Mouse (Mus musculus) forebrain, embryonic 15.5 days (tissue): ENCODE measurements around the gene Fsd2. TPM values are rescaled to one million over a fixed set of nuclear protein-coding genes. Genes with fewer than 3 reads are reported as not detected.

ENCODE experiments used
- ATAC-seq: fragments of 200-750 bp; cut with Nextera tagmentation; replicated peaks from 2 replicates; pipeline ENCODE4 v1.8.0; 2017; ENCODE audit warnings: mild to moderate bottlenecking, moderate TSS enrichment, moderate library complexity
- H3K27ac ChIP-seq: fragments of 300-500 bp; sonication (generic); replicated peaks from 2 replicates; pipeline ENCODE4 v1.5.1; 2015; ENCODE audit warnings: mild to moderate bottlenecking, inconsistent platforms
- H3K27me3 ChIP-seq: fragments of 300-500 bp; sonication (generic); 2 replicates; pipeline ENCODE4 v1.6.1; 2015; ENCODE audit warnings: inconsistent platforms
- H3K36me3 ChIP-seq: fragments of 300-500 bp; sonication (generic); 2 replicates; pipeline ENCODE4 v1.6.1; 2015; ENCODE audit warnings: mild to moderate bottlenecking, inconsistent platforms
- H3K4me1 ChIP-seq: fragments of 300-500 bp; sonication (generic); 2 replicates; pipeline ENCODE4 v1.6.1; 2015; ENCODE audit warnings: inconsistent platforms
- H3K4me2 ChIP-seq: fragments of 300-500 bp; sonication (generic); replicated peaks from 2 replicates; pipeline ENCODE4 v1.6.1; 2015; ENCODE audit warnings: mild to moderate bottlenecking, inconsistent platforms
- H3K4me3 ChIP-seq: fragments of 300-500 bp; sonication (generic); 2 replicates; pipeline ENCODE4 v1.5.1; 2015; ENCODE audit warnings: mild to moderate bottlenecking, inconsistent platforms
- H3K9ac ChIP-seq: fragments of 300-500 bp; sonication (generic); replicated peaks from 2 replicates; pipeline ENCODE4 v1.6.1; 2015; ENCODE audit warnings: mild to moderate bottlenecking, inconsistent platforms
- H3K9me3 ChIP-seq: fragments of 300-500 bp; sonication (generic); 2 replicates; pipeline ENCODE4 v1.6.1; 2016; ENCODE audit warnings: inconsistent platforms
- WGBS: fragments of 180-500 bp; shearing (Covaris S2); methylation state at CpG from one replicate; pipeline ENCODE4 v1.1.7; 2015; ENCODE audit warnings: mixed read lengths; 5-methylcytosine and 5-hydroxymethylcytosine counted together
- polyA plus RNA-seq: library from polyadenylated mRNA; unstranded; fragments of >200 nt; fragmentation: Nextera tagmentation; extraction: Ambion mirVana; gene quantifications from 2 replicates; pipeline ENCODE4 v1.2.1, GENCODE M21; 2015

The Fsd2 gene
- 0.31 and 0.34 TPM in 2 replicates for polyA plus RNA-seq

DNA sequence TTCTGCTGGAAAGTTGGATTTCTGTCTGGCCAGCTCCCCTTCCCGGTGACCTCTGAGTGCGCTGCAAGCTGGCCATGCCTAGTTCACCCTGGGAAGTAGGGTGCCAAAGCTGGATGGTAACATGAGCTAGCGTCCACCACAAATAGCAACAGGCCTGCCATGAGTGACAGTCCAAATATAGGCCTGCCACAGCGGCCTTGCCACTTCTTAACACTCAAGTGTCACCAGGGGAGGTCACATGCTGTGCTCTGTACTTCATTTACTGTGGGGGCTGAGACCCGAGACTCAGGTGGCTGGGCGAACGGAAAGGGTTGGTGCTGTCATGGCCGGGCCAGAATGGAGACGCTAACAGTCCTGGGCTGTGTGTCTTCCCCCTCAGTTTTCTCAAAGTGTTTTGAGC is at the start of gene Fsd2:
Gene Fsd2, minus strand, starts transcription at position 53 of the 400 bp plus-strand sequence.
- Histone ChIP-seq H3K9ac (no peak within 1 kb of the TSS), H3K9me3 (no peaks in the 10 kb centered on the region), H3K4me2 (no peak within 1 kb of the TSS), H3K4me1 (peaks cover 13% of the 10 kb centered on the region), H3K4me3 (no peak within 1 kb of the TSS), H3K27me3 (no peaks in the 10 kb centered on the region), H3K27ac (peak within 1 kb of the TSS; percentile 81), H3K36me3 (no peaks in the 10 kb centered on the region)
- WGBS: 80% methylated on average over 9 of the region's 9 CpGs
- ATAC-seq: no peak

DNA sequence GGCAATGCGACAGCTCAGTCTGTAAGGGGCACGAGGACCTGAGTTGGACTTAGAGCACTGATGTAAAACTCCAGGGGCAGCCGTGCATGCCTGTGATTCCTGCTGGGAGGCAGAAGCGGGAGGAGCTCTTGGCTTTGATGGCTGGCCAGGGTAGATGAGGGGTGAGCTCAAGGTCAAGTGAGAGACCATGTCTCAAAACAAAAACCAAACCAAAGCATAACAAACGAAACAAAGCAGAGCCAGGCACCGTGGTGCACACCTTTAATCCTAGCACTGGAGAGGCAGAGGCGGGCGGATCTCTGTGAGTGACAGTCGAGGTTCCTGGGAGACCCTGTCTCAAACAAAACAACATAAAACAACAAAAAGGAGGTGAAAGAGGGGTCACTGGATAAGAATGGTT is 48.3 kb upstream of the Fsd2 start:
- no peaks in the 10 kb centered on the region for H3K36me3 ChIP-seq
- no peak overlapping the region for H3K4me3 ChIP-seq
- H3K27ac ChIP-seq: no peak overlapping the region
- no peaks in the 10 kb centered on the region for H3K4me1 ChIP-seq
- 78% methylated on average over 9 of the region's 9 CpGs for WGBS
- H3K9me3 ChIP-seq: no peaks in the 10 kb centered on the region
- H3K27me3 ChIP-seq: no peaks in the 10 kb centered on the region
- no peak overlapping the region for H3K9ac ChIP-seq
- ATAC-seq: no peak
- H3K4me2 ChIP-seq: no peak overlapping the region

DNA sequence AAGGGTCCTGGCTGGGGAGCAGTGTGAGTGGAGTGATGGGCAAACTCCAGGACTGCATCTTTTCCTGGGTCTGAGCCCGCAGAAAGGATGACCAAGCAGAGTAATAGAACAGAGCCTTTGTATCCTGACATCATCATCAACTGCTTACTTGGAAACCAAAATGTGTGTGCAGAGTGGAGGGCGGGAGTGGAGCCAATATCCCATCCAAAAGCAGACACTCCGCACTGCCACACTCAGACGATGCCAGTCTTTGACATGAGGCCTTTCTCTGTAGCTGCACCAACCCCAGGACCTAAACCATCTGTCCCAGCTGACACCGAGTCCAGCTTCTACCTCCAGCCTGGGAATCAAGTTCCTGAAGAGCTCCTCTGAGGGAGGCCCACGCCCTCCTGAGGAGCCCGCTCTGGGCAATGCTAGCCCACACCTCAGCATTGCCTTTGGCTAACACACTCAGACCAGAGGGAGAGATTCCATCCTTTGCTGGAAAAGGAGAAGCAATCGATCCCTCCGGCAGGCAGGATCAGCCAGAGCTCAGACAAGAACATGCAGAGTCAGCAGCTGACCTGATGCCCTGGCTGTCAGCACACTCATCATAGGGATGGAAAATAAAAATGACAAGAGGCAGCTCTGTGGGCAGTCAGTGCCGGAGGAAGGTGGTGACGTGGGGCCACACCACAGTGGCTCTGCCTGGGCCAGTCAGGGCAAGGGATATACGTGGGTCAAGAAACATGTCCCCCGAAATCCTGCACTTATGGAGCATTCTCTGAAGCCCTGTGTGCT is 46.3 kb upstream of the Fsd2 start:
- Histone ChIP-seq H3K4me2 (no peak overlapping the region), H3K9me3 (no peaks in the 10 kb centered on the region), H3K36me3 (no peaks in the 10 kb centered on the region), H3K9ac (no peak overlapping the region), H3K4me3 (no peak overlapping the region), H3K27me3 (no peaks in the 10 kb centered on the region), H3K4me1 (no peaks in the 10 kb centered on the region), H3K27ac (no peak overlapping the region)
- ATAC-seq: no peak
- 87% methylated on average over 13 of the region's 13 CpGs for WGBS

DNA sequence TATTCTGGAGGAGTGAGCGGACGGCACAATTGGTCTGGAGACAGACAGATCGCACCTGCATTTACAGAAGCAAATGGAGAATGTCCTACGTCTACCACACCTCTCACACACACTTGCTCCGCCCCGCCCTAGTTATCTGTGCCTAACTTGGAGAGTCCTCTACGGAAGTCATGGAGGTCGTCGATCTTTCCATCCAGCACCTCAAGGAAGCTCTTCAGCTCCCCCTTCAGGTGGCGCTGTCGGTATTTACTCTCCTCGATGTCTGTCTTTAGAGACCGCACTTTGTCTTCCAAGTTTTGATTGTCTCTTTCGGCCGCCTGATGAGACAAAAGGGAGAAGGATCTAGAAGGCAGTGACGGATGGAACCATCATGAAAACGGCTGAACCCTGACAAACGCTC is 43.4 kb upstream of the Fsd2 start:
- H3K4me2 ChIP-seq: no peak overlapping the region
- H3K9me3 ChIP-seq: no peaks in the 10 kb centered on the region
- 67% methylated on average over 18 of the region's 18 CpGs for WGBS
- no peak overlapping the region for H3K4me3 ChIP-seq
- ATAC-seq: no peak
- H3K36me3 ChIP-seq: no peaks in the 10 kb centered on the region
- H3K27me3 ChIP-seq: no peaks in the 10 kb centered on the region
- no peaks in the 10 kb centered on the region for H3K4me1 ChIP-seq
- no peak overlapping the region for H3K9ac ChIP-seq
- no peak overlapping the region for H3K27ac ChIP-seq

DNA sequence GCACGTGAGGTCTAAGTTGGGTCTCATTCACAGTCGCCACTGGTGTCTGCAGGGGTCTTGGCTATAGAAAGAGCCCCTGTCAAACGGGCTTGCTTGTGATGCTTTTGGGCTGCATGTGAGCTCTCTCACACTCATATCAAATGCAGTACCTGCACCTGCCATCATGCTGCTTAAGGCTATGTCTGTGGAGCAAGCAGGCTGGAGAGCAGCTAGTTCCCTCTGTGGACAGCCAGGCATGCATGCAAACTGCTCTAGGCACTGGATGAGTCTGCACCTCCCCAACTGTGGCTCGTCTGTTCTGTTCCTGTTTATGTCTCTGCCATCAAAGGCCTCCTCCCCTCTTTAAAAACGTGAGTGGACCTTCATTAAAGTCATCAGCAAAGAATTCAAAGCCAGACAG is 39.7 kb upstream of the Fsd2 start:
- Histone ChIP-seq H3K27me3 (no peaks in the 10 kb centered on the region), H3K4me3 (no peak overlapping the region), H3K27ac (no peak overlapping the region), H3K9ac (no peak overlapping the region), H3K9me3 (no peaks in the 10 kb centered on the region), H3K36me3 (no peaks in the 10 kb centered on the region), H3K4me2 (no peak overlapping the region), H3K4me1 (no peaks in the 10 kb centered on the region)
- WGBS: 70% methylated on average over 5 of the region's 5 CpGs
- ATAC-seq: no peak

DNA sequence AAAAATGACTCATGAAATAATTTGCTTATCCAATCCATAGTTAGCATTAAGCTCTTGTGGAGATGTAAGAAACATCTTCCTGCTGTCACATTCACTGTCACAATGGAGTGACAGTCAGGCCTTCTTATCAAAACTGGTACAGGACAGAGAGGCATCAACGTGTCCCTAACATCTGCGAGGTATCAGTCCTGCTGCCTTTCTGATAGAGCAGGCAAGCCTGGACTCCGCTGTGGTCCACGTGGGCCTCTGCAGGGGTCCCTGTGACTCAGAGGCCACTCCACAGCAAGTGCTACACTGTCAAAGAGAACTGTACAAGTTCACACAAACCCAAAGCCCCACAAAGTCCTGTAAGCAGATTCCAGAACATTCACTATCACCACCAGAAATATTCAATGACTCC is 38.7 kb upstream of the Fsd2 start:
- Histone ChIP-seq H3K9ac (no peak overlapping the region), H3K4me1 (no peaks in the 10 kb centered on the region), H3K9me3 (no peaks in the 10 kb centered on the region), H3K36me3 (no peaks in the 10 kb centered on the region), H3K27ac (no peak overlapping the region), H3K4me3 (no peak overlapping the region), H3K27me3 (no peaks in the 10 kb centered on the region), H3K4me2 (no peak overlapping the region)
- WGBS: 75% methylated on average over 4 of the region's 4 CpGs
- ATAC-seq: no peak

DNA sequence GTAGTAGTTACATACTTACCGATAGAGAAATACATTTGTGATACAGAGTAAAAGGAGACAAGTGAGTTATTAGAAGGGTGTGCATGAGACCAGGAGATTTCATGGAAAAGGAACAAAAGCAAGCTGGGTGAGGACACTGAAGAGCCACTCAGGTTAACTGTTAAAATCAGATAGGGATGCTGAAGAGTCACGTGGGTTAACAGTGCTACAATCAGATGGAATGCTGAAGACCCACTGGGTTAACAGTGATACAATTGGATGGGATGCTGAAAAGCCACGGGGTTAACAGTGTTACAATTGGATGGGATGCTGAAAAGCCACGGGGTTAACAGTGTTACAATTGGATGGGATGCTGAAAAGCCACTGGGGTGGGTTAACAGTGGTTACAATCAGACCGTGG is 38.2 kb upstream of the Fsd2 start:
- H3K9me3 ChIP-seq: no peaks in the 10 kb centered on the region
- no peak for ATAC-seq
- 77% methylated on average over 5 of the region's 5 CpGs for WGBS

DNA sequence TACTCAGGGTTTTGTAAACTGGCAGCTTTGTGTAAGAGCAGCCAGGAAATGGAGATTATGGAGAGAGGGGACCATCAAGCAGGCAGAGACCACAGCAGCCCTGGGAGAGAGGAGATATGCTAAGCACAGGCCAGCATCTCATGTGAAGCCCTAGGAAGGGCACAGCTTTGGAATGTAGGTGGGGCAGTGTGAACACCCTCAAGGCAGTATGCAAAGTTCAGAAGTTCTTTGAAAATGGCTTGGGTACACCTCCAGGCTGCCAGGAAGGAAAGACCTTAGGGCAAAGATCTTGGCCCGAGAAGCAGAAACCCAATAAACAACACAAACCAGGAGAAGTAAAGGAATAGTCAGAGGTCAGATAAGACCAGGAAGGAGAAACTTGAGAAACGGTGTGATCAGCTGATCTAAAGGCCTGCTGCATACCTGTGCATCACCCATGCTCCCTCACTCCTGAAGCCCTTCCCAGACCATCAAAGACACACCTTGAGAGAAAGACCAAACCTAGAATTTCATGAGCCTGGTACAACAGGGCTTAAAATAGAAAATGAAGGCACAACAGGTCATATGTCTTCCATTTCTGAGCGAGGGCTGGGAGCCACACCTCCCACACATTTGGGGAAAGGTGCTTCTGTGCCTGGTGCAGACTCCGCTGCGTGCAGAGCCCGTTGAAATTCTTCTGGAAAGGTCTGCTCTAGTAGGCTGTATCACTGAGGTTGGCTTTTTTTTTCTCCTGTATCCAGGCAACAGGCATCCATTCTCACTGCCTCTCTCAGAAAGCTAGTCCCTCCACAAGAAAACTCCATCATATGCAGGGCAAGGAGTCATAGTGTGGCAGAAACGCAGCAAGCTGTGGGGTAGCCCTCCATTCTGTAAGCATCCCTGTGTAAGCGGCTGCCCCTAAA is 32.9 kb upstream of the Fsd2 start:
- Histone ChIP-seq H3K4me1 (no peaks in the 10 kb centered on the region), H3K9me3 (no peaks in the 10 kb centered on the region), H3K27ac (no peak overlapping the region), H3K4me3 (no peak overlapping the region), H3K9ac (no peak overlapping the region), H3K36me3 (peaks cover 26% of the 10 kb centered on the region), H3K27me3 (no peaks in the 10 kb centered on the region), H3K4me2 (no peak overlapping the region)
- no peak for ATAC-seq
- WGBS: 76% methylated on average over 8 of the region's 8 CpGs

More for the DNA sequence above, 38.2 kb upstream of the Fsd2 start:
- H3K27ac ChIP-seq: no peak overlapping the region
- no peak overlapping the region for H3K4me3 ChIP-seq
- H3K36me3 ChIP-seq: no peaks in the 10 kb centered on the region
- no peak overlapping the region for H3K4me2 ChIP-seq
- H3K9ac ChIP-seq: no peak overlapping the region
- H3K4me1 ChIP-seq: no peaks in the 10 kb centered on the region
- no peaks in the 10 kb centered on the region for H3K27me3 ChIP-seq

DNA sequence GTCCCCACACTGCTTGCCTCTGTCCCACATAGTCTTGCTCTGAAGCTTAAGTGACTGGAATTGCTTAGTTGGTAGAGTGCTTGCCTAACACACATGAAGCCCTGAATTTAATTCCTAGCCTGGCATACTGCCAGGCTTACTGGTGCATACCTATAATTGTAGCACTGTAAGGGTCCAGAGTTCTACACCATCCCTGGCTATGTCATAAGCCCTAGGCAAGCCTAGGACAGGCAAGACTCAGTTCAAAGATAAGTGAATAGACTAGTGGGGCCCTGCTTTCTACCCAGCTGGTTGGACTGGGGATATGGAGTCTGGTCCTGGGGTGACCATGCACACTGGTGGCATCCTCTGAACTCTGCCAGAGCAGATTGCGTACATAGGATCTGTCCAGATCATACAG is 30.9 kb upstream of the Fsd2 start:
- Histone ChIP-seq H3K36me3 (peaks cover 33% of the 10 kb centered on the region), H3K4me2 (no peak overlapping the region), H3K4me3 (no peak overlapping the region), H3K9me3 (no peaks in the 10 kb centered on the region), H3K4me1 (no peaks in the 10 kb centered on the region), H3K9ac (no peak overlapping the region), H3K27me3 (no peaks in the 10 kb centered on the region), H3K27ac (no peak overlapping the region)
- ATAC-seq: no peak
- 85% methylated on average over 1 of the region's 1 CpGs for WGBS

DNA sequence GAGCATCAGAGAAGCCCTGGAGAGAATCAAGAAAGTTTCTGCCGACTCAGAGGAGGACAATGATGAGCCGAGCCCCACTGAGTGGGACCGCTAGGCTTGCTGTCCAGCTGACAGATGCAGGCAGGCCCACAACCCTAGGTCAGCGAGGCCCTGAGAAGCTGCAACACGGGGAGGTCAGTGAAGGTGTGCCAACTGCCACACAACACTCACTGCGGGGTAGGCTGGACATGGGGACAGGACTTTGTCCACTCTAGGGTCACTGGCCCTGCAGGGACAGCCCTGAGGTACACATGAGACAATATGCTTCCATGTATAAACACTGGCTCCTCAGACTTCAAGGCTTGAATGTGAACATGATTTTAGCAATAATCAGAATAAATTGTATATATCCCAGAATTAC is 29.3 kb upstream of the Fsd2 start:
- 95% methylated on average over 6 of the region's 6 CpGs for WGBS
- no peak for ATAC-seq
- no peak overlapping the region for H3K27ac ChIP-seq

DNA sequence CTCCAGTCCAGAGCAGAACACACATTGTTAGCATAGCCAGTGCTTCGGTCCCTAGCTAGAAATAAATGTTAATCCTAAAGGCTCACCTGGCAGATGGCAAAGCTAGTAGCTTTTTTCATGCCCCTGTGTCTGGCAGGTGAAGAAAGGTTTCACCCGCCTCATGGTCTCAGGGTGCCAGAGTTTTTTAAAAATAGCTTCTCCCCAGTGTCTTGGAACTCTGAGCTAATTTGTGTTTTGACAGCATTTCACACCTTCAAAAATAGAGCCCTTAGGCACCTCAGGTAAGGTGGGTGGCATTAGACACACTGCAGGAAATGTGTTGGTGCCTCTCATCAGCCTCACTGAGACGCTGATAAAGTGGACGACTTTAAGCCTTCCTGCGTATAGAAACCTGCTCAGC is 28.3 kb upstream of the Fsd2 start:
- Histone ChIP-seq H3K27ac (no peak overlapping the region), H3K27me3 (no peaks in the 10 kb centered on the region), H3K4me3 (no peak overlapping the region), H3K9me3 (no peaks in the 10 kb centered on the region), H3K4me2 (no peak overlapping the region), H3K9ac (no peak overlapping the region), H3K36me3 (peaks cover 55% of the 10 kb centered on the region), H3K4me1 (no peaks in the 10 kb centered on the region)
- WGBS: 89% methylated on average over 5 of the region's 5 CpGs
- no peak for ATAC-seq

More for the DNA sequence above, 29.3 kb upstream of the Fsd2 start:
- Histone ChIP-seq H3K36me3 (peaks cover 49% of the 10 kb centered on the region), H3K9me3 (no peaks in the 10 kb centered on the region), H3K4me1 (no peaks in the 10 kb centered on the region), H3K4me3 (no peak overlapping the region), H3K27me3 (no peaks in the 10 kb centered on the region), H3K4me2 (no peak overlapping the region), H3K9ac (no peak overlapping the region)

DNA sequence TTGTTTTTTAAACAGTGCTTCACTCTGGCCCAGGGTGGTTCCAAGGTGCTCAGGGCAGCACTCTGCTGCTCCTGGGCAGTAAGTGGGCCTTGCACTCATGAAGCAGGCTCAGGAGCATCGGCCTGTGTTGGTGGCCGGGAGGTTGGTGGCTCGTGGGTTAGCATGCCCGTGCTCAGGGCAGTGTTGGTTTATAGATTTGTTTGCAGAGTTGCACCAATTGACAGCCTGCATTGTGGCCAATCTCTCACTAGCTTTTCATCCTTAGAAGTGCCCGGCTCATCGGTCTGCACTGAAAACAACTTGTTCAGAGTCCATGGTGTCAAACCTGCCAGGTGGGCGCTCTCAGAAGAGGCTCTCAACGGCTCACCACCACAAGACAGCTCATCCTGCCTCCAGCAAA is 26.6 kb upstream of the Fsd2 start:
- Histone ChIP-seq H3K27ac (no peak overlapping the region), H3K9me3 (no peaks in the 10 kb centered on the region), H3K4me2 (no peak overlapping the region), H3K27me3 (no peaks in the 10 kb centered on the region), H3K9ac (no peak overlapping the region), H3K4me3 (no peak overlapping the region), H3K4me1 (no peaks in the 10 kb centered on the region), H3K36me3 (peaks cover 61% of the 10 kb centered on the region)
- 94% methylated on average over 8 of the region's 8 CpGs for WGBS
- ATAC-seq: no peak
